Mouse (Mus musculus) ES-Bruce4 (cell line): ENCODE results near the gene Os9.

Experiments used
- CTCF ChIP-seq: IDR thresholded peaks from one replicate; pipeline ENCODE4 v1.8.1; 2011; ENCODE audit warnings: low read depth, low read length
- EP300 ChIP-seq: IDR thresholded peaks from 2 replicates; pipeline ENCODE4 v1.6.1; 2011; ENCODE audit warnings: low read depth, low read length; ENCODE audit not compliant: insufficient read depth
- POLR2A ChIP-seq: IDR thresholded peaks from one replicate; pipeline ENCODE4 v1.8.1; 2011; ENCODE audit warnings: low read length; ENCODE audit not compliant: insufficient read depth

- TF ChIP-seq POLR2A (no peak), CTCF (no peak), EP300 (peak; percentile 60)
These were observed 8.5 kb upstream of the Os9 start for GRCm38 (mm10) chr10:127129431-127129830.
